Mouse (Mus musculus) retina, adult 2 months (tissue): ENCODE results near the gene Oas2.

Experiments used
- DNase-seq: peaks from one replicate; pipeline ENCODE4 v3.0.0-alpha.2; 2012; ENCODE audit warnings: low read depth, low spot score

The Oas2 gene

DNA sequence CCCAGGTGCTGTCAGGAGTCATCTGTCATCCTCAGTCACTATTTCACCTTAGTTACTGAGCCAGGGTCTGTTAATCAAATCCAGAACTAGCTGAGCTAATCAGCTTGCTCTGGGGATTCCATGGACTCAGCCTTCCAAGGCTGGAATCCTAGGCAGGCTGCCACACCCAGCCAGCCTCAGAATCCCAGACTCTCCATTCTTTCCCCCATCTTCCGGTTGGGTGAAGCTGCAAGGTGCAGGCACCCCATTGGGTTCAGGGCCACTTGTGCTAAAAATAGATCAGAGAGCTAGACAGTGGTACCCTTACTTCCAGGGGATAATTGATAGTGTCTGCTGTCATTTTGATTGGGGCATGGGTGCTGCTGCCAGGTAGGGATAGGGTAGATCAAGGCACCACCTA is 16.9 kb downstream of the Oas2 start:
- no peak for DNase-seq

DNA sequence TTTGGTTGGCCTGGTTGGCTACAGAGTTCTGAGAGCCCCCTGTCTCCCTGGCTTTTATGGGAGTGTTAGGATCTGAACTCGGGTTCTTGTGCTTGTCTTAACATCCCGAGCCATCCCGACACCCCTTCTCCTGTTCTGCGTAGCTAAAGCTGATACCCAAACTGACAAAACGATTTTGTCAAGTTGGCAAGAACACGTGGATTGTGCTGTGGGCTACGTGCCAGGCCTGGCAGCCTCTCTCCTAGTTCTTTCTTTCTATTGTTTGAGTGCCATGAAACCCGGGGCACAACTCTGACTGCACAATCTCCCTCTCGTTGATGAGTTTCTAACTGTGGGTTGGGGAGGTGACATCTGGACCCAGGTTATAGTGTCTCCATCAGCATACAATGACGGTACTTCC is 20.3 kb downstream of the Oas2 start:
- DNase-seq = no peak

- DNase-seq = no peak
Observed at GRCm38 (mm10) chr5:120725811-120726455, 23.7 kb downstream of the Oas2 start.

- DNase-seq = no peak
Observed at GRCm38 (mm10) chr5:120721005-120721404, 28.6 kb downstream of the Oas2 start.

DNA sequence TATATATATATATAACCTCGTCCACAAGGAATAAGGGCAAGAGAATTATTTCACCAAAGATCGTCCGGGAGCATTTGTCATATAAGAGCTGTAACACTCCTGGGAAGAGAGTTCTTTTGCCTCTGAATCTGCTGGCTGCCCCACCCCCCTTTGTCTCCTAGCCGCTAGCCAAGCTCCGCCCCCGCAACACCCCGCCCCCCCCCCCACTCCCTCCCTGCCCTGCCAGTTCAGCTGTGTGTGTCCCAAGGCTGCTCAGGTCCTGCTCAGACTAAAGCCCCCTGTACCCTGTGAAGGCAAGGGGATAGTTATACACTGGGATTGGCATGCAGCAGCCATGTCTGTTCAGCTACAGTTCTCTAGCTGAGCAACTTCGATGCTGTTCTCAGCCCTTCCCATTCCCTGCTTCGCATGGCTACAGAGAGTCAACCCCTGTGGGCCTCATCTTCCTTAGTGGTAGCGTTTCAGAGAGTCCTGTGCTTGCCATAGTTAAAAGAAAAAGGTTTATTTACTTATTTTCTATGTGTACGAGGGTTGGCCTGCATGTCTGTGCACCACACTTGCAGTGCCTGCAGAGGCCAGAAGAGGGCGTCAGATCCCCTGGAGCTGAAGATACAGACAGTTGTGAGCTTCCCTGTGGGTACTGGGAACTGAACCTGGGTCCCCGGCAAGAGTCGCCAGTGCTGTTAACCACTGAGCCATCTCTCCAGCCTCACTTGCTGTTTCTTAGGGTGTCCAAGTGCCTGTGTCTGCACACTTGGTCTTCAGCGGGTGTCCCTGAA is 30.9 kb downstream of the Oas2 start:
- no peak for DNase-seq

DNA sequence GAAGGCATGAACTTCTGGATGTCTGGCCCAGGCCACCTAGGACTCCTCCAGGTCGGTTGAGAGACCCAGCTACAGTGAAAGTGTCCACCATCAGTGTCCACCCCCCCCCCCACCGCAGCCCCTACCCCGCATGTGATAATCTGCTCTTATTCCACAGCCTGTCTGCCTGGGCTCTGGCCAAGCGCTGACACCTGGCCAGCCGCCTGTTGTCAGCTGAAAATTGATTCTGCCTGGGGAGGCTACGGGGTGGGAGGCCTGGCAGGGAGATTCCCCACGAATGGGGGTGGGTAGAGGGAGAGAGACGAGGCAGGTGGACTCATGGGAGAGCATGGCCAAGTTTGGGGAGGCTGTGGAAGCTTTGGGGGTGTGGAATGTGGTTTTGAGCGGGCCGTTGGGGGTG is 32.5 kb downstream of the Oas2 start:
- no peak for DNase-seq

DNA sequence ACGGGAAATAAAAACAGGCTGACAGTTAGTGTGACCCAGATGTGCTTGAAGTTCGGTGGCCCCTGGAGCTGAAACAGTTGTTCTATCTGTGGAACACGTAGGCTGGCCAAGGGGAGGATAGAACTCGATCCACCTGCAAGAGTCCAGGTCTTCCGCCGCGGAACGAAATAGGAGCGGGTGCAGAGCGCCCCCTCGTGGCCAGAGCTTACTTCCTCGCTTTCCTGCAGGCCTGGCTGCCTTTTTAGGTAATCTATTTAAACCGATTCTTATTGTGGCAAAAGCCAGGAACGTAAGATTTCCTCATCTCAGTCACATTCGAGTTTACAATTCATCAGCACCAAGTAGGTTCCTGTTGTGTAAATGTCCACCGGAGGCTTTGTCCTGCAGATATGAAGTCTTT is 35.3 kb downstream of the Oas2 start:
- DNase-seq = no peak

- DNase-seq = no peak
Observed at GRCm38 (mm10) chr5:120712721-120713120, 36.9 kb downstream of the Oas2 start.

DNA sequence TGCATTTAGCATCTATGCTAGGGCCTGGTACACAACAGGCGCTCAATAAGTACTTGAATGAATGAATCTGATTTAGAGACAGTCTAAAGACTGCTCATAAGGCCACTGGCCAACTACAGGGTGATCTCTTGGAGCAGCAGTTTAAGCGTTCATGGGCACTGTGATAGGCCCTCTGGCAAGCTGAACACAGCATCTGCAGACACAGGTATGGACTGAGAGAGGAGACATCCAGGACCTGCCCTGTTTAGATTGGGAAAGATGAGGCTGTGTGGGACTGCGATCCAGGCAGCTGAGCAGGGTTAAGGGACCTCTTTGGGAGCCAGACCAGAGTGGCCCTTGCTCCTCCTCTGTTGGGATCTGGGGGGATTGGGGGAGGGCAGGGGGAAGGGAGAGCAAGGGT is 37.8 kb downstream of the Oas2 start, which contains the start of gene Dtx1:
Gene Dtx1 (minus strand): TSS at position 101 of the 400 bp plus-strand sequence.
- no peak for DNase-seq

GRCm38 (mm10) chr5:120711416-120711815 is 38.2 kb downstream of the Oas2 start:
- no peak for DNase-seq

DNA sequence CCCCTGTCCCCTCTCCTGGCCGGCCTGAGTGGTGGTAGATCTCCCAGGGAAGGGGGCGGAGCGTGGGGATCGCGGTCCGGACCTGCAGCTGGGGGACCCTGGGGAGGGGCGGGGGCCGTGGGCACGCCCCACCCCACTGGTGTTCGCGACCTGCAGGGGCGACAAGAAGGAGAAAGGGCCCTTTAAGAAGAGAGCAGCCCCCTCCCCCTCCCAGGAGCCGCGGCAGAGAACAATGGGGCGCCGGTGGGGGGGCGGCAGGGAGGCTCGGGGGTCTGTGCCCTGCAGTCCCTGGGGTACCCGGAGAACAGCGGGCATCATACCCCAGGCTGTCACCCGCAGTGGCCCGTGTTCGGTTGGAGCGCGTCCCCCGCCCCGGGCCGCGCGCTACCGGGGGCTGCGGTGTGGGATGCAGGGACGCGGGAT is 38.8 kb downstream of the Oas2 start:
- DNase-seq = no peak

DNA sequence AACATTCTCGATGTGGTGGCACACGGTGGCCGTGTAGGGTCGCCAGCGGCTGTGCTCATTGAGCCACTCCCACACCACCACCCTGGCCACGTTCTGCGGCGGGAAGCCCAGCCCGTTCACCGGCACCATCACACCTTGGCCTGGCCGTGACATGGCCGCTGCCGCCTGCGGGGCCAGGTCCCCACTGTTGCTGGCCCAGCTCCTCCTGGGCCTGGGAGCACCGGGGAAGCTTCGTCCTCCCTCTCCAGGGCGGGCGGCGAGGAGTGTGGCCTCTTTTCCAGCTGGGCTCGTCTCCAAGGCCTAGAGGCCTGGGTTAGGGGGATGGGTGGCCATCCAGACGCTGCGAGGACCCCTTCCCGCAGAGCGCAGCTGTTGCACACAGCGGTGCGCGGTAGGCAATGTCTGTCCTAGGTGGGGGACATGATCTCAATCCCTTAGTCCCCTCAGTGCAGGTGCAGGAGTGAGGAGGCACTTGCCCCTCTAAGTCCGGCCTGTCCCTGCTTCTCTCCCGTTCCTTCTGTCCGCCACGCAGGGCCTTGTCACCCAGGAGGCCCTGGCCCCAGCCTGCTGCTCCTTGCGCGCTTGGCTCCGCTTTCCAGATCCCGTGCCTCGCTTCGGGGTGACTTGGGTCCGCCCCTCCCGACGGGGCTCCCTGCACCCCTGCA is 39.4 kb downstream of the Oas2 start:
- DNase-seq = no peak

DNA sequence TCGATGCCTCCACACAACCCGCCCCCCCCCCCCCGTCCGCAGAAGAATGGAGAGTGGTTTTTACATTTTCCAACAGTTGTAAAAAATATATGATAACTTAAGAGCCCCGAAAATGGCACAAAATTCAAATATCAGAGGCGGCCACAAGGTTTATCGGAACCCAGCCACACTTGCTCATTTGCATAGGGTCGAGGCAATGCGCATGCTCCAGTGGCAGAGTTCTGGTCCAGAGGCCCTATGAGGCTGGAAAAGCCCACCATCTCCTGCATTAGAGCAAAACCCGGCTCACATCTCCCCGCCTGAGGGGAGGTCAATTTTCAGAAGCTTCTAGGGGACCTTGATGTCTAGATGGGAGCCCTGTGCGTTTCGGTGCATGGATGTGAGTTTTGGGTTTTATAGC is 42.7 kb downstream of the Oas2 start:
- DNase-seq = no peak

DNA sequence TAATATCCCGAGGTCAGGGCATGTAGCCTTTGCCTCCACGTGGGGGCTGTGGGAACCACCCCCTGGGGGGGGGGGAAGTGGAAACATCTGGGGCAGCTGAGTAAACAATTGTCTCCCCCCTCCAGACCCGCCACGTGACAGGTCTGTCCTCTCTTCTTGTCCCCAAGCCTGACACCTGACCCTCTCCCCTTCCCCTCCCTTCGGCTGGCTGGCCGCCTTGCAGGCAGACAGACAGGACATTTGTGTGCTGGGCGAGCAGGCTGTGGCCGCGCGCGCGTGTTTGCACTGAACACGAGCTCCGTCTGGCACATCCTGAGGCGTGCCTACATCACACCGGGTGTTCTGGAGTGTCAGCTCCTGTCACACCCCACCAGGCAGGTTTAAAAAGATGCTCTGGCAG is 43.1 kb downstream of the Oas2 start:
- DNase-seq = no peak

- no peak for DNase-seq
Observed at GRCm38 (mm10) chr5:120704421-120704820, 45.2 kb downstream of the Oas2 start.

DNA sequence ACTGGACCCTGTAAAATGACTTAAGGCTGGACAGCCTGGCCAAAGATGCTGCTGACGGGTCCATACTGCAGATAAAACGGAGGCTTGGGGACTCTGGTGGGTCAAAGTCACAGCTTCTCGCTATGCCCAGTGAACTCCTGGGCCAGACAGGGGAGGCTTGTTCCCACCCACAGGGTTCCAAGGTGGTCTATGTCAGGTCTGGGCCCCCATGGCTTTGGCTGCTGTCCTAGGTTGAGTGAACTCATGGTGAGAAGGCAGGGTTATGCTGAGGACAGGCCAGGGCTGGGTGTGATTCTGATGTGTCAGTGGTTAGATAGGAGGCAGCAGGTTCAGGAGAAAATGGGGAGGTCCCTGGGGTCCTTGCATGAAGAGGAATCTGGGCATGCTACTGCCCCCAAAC is 46.0 kb downstream of the Oas2 start:
- DNase-seq = no peak

DNA sequence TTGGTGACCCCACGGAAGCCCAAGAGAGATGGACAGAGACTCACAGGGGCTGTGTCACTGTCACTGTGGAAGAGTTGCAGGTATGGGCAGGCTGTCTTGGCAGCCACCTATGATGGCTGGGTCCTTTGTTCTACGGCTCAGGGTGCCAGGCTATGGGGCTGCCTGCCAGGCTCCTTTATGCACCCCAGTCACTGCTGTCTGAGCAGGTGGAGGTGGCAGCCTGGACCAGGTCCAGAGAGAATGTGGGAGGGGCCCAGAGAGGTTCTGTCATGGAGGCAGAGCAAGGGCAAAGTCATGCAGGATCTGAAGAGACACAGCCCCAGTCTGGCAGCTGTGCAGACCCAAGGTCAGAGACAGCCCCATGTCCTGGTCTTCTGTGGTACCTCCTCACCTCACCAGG is 46.7 kb downstream of the Oas2 start:
- no peak for DNase-seq

GRCm38 (mm10) chr5:120702421-120702820 is 47.2 kb downstream of the Oas2 start:
- no peak for DNase-seq

- DNase-seq = no peak
Observed at GRCm38 (mm10) chr5:120700996-120701790, 48.5 kb downstream of the Oas2 start.

GRCm38 (mm10) chr5:120698801-120699391 is 50.8 kb downstream of the Oas2 start:
- DNase-seq = no peak

GRCm38 (mm10) chr5:120698181-120698580 is 51.5 kb downstream of the Oas2 start:
- DNase-seq = no peak

DNA sequence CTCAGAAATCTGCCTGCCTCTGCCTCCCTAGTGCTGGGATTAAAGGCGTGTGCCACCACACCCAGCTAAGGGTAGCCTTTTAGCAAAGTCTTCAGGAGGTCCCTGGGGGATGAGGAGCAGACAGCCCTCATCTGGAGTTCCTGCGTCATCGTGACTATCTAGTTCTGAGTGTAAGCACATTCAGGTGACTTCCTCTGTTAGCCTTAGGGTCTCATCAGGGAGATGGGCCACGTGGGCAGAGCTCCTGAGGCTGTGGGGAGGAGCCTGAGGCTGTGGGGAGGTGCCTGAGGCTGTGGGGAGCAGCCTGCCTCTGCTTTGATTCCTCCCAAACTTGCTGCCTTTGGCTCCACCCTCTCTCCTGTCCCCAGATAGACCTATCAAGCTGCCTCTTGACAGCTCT is 52.8 kb downstream of the Oas2 start:
- no peak for DNase-seq
